Mouse (Mus musculus): ENCODE data around the gene Gm43517. TPM values are rescaled to one million over a fixed set of nuclear protein-coding genes. Genes with fewer than 3 reads are reported as not detected.

Gene Gm43517
- polyA plus RNA-seq (2012), result not detected in 2 replicates

GRCm38 (mm10) chr12:49384876-49385630, at the start of gene Gm43517:
Gm43517 (plus strand) TSS chr12:49385174.

GRCm38 (mm10) chr12:49382565-49383520, 2.1 kb upstream of the Gm43517 start, which contains the start of gene Foxg1:
Foxg1 (plus strand) TSS chr12:49382660.

Other genes starting within 250 kb of the Gm43517 start
- 0.03 and 0.18 TPM in 2 replicates for gene Foxg1, start 2.5 kb upstream of the Gm43517 start, polyA plus RNA-seq (2012)

All from megakaryocyte-erythroid progenitor cell, adult 5 weeks (primary cell).